Mouse (Mus musculus) embryonic facial prominence, embryonic 12.5 days (tissue): ENCODE results near the gene Bag3. TPM values are rescaled to one million over a fixed set of nuclear protein-coding genes. Genes with fewer than 3 reads are reported as not detected.

ENCODE experiments used
- ATAC-seq: fragments of 200-750 bp; cut with Nextera tagmentation; 2 replicates; pipeline ENCODE4 v1.8.0; 2017; ENCODE audit not compliant: insufficient number of reproducible peaks, insufficient read depth, low FRiP score, low TSS enrichment
- H3K27ac ChIP-seq: fragments of 300-500 bp; sonication (generic); 2 replicates; pipeline ENCODE4 v1.5.1; 2016; ENCODE audit warnings: mild to moderate bottlenecking
- H3K27me3 ChIP-seq: fragments of 300-500 bp; sonication (generic); 2 replicates; pipeline ENCODE4 v1.6.1; 2016; ENCODE audit warnings: mild to moderate bottlenecking, moderate library complexity
- H3K36me3 ChIP-seq: fragments of 300-500 bp; sonication (generic); 2 replicates; pipeline ENCODE4 v1.6.1; 2016; ENCODE audit warnings: mild to moderate bottlenecking
- H3K4me1 ChIP-seq: fragments of 300-500 bp; sonication (generic); 2 replicates; pipeline ENCODE4 v1.6.1; 2016
- H3K4me2 ChIP-seq: fragments of 300-500 bp; sonication (generic); replicated peaks from 2 replicates; pipeline ENCODE4 v1.6.1; 2016; ENCODE audit warnings: mild to moderate bottlenecking, moderate library complexity
- H3K4me3 ChIP-seq: fragments of 300-500 bp; sonication (generic); 2 replicates; pipeline ENCODE4 v1.5.1; 2016; ENCODE audit warnings: mild to moderate bottlenecking
- H3K9ac ChIP-seq: fragments of 300-500 bp; sonication (generic); 2 replicates; pipeline ENCODE4 v1.6.1; 2016; ENCODE audit warnings: mild to moderate bottlenecking, moderate library complexity
- H3K9me3 ChIP-seq: fragments of 300-500 bp; sonication (generic); 2 replicates; pipeline ENCODE4 v1.6.1; 2016; ENCODE audit warnings: mild to moderate bottlenecking, moderate library complexity
- WGBS: fragments of 180-500 bp; shearing (Covaris S2); methylation state at CpG from one replicate; pipeline ENCODE4 v1.1.7; 2016; 5-methylcytosine and 5-hydroxymethylcytosine counted together
- polyA plus RNA-seq: library from polyadenylated mRNA; unstranded; fragments of >200 nt; fragmentation: Nextera tagmentation; extraction: Ambion mirVana; gene quantifications from 2 replicates; pipeline ENCODE4 v1.2.1, GENCODE M21; 2016

Gene Bag3
- polyA plus RNA-seq, 1 experiment from 2014 or later, result 9.1 TPM

- peak overlapping the region; percentile 85 for H3K4me2 ChIP-seq
- no peaks in the 10 kb centered on the region for H3K9me3 ChIP-seq
- WGBS, result 79% methylated on average over 3 of the region's 3 CpGs
- H3K27ac ChIP-seq, result no peak overlapping the region
- no peaks in the 10 kb centered on the region for H3K36me3 ChIP-seq
- ATAC-seq, result no peak
- H3K4me3 ChIP-seq, result peak overlapping the region; percentile 66
- no peak overlapping the region for H3K9ac ChIP-seq
- H3K4me1 ChIP-seq, result peaks cover 7% of the 10 kb centered on the region
- no peaks in the 10 kb centered on the region for H3K27me3 ChIP-seq
These were observed 1.2 kb downstream of the Bag3 start for GRCm38 (mm10) chr7:128524641-128525040.

GRCm38 (mm10) chr7:128526611-128527010, 3.2 kb downstream of the Bag3 start:
- Histone ChIP-seq H3K27me3 (no peaks in the 10 kb centered on the region), H3K4me3 (no peak overlapping the region), H3K4me2 (no peak overlapping the region), H3K27ac (no peak overlapping the region), H3K9ac (no peak overlapping the region), H3K36me3 (no peaks in the 10 kb centered on the region), H3K4me1 (peaks cover 24% of the 10 kb centered on the region), H3K9me3 (no peaks in the 10 kb centered on the region)
- ATAC-seq, result no peak
- WGBS, result 57% methylated on average over 6 of the region's 6 CpGs

- Histone ChIP-seq H3K4me1 (peaks cover 40% of the 10 kb centered on the region), H3K9me3 (no peaks in the 10 kb centered on the region), H3K27me3 (no peaks in the 10 kb centered on the region), H3K4me2 (no peak overlapping the region), H3K4me3 (no peak overlapping the region), H3K27ac (no peak overlapping the region), H3K9ac (no peak overlapping the region), H3K36me3 (no peaks in the 10 kb centered on the region)
- 73% methylated on average over 9 of the region's 9 CpGs for WGBS
- no peak for ATAC-seq
These were observed 5.2 kb downstream of the Bag3 start for GRCm38 (mm10) chr7:128528596-128528995.

GRCm38 (mm10) chr7:128529126-128529525, 5.7 kb downstream of the Bag3 start:
- Histone ChIP-seq H3K4me3 (no peak overlapping the region), H3K4me1 (peaks cover 40% of the 10 kb centered on the region), H3K27ac (no peak overlapping the region), H3K9ac (no peak overlapping the region), H3K27me3 (no peaks in the 10 kb centered on the region), H3K9me3 (no peaks in the 10 kb centered on the region), H3K36me3 (no peaks in the 10 kb centered on the region), H3K4me2 (no peak overlapping the region)
- no peak for ATAC-seq
- 51% methylated on average over 6 of the region's 6 CpGs for WGBS

GRCm38 (mm10) chr7:128529574-128530051, 6.2 kb downstream of the Bag3 start:
- Histone ChIP-seq H3K36me3 (no peaks in the 10 kb centered on the region), H3K4me2 (no peak overlapping the region), H3K4me3 (no peak overlapping the region), H3K27me3 (no peaks in the 10 kb centered on the region), H3K27ac (no peak overlapping the region), H3K9ac (no peak overlapping the region), H3K9me3 (no peaks in the 10 kb centered on the region), H3K4me1 (peaks cover 42% of the 10 kb centered on the region)
- ATAC-seq, result no peak
- WGBS, result 46% methylated on average over 14 of the region's 14 CpGs

GRCm38 (mm10) chr7:128531031-128531430, 7.6 kb downstream of the Bag3 start:
- H3K27me3 ChIP-seq, result no peaks in the 10 kb centered on the region
- H3K4me2 ChIP-seq, result peak overlapping the region; percentile 25
- no peaks in the 10 kb centered on the region for H3K36me3 ChIP-seq
- H3K9ac ChIP-seq, result no peak overlapping the region
- ATAC-seq, result 0 out of 2 replicates have a peak, but pooled peaks have one; percentile 13
- H3K4me1 ChIP-seq, result peaks cover 48% of the 10 kb centered on the region
- peak overlapping the region; percentile 63 for H3K27ac ChIP-seq
- WGBS, result 17% methylated on average over 11 of the region's 11 CpGs
- H3K9me3 ChIP-seq, result no peaks in the 10 kb centered on the region
- 0 out of 2 replicates have a peak overlapping the region, but pooled peaks have one; percentile 4 for H3K4me3 ChIP-seq

- H3K9me3 ChIP-seq, result no peaks in the 10 kb centered on the region
- H3K4me1 ChIP-seq, result peaks cover 48% of the 10 kb centered on the region
- H3K36me3 ChIP-seq, result no peaks in the 10 kb centered on the region
- no peak overlapping the region for H3K9ac ChIP-seq
- WGBS, result 70% methylated on average over 6 of the region's 6 CpGs
- no peak overlapping the region for H3K4me3 ChIP-seq
- H3K27me3 ChIP-seq, result no peaks in the 10 kb centered on the region
- no peak for ATAC-seq
- H3K27ac ChIP-seq, result no peak overlapping the region
- no peak overlapping the region for H3K4me2 ChIP-seq
These were observed 8.5 kb downstream of the Bag3 start for GRCm38 (mm10) chr7:128531929-128532328.

- Histone ChIP-seq H3K27me3 (no peaks in the 10 kb centered on the region), H3K4me1 (peaks cover 48% of the 10 kb centered on the region), H3K27ac (peak overlapping the region; percentile 68; the same call in 1 of the 2 replicates), H3K9me3 (no peaks in the 10 kb centered on the region), H3K9ac (no peak overlapping the region), H3K4me2 (no peak overlapping the region), H3K36me3 (no peaks in the 10 kb centered on the region), H3K4me3 (no peak overlapping the region)
- WGBS, result 78% methylated on average over 6 of the region's 6 CpGs
- ATAC-seq, result no peak
These were observed 9.2 kb downstream of the Bag3 start for GRCm38 (mm10) chr7:128532441-128533166.

GRCm38 (mm10) chr7:128534984-128535491, 11.6 kb downstream of the Bag3 start:
- no peak overlapping the region for H3K4me2 ChIP-seq
- 75% methylated on average over 5 of the region's 5 CpGs for whole genome bisulfite sequencing
- no peaks in the 10 kb centered on the region for H3K27me3 ChIP-seq
- no peak overlapping the region for H3K4me3 ChIP-seq
- no peak overlapping the region for H3K9ac ChIP-seq
- H3K9me3 ChIP-seq, result no peaks in the 10 kb centered on the region
- no peak overlapping the region for H3K27ac ChIP-seq
- no peak for ATAC-seq
- H3K36me3 ChIP-seq, result 0 out of 2 replicates have a peak, but pooled peaks cover under 1% of the 10 kb centered on the region
- H3K4me1 ChIP-seq, result peaks cover 37% of the 10 kb centered on the region

GRCm38 (mm10) chr7:128536074-128536473, 12.7 kb downstream of the Bag3 start:
- Histone ChIP-seq H3K27ac (no peak overlapping the region), H3K4me2 (no peak overlapping the region), H3K4me1 (peaks cover 28% of the 10 kb centered on the region)

GRCm38 (mm10) chr7:128537676-128538075, 14.3 kb downstream of the Bag3 start:
- H3K36me3 ChIP-seq, result peaks cover 7% of the 10 kb centered on the region; the same call in 1 of the 2 replicates
- ATAC-seq, result no peak
- H3K4me3 ChIP-seq, result no peak overlapping the region
- no peak overlapping the region for H3K4me2 ChIP-seq
- no peaks in the 10 kb centered on the region for H3K27me3 ChIP-seq
- H3K9me3 ChIP-seq, result no peaks in the 10 kb centered on the region
- peaks cover 13% of the 10 kb centered on the region for H3K4me1 ChIP-seq
- 83% methylated on average over 4 of the region's 4 CpGs for WGBS
- no peak overlapping the region for H3K9ac ChIP-seq
- no peak overlapping the region for H3K27ac ChIP-seq

More at GRCm38 (mm10) chr7:128536074-128536473, 12.7 kb downstream of the Bag3 start:
- no peak for ATAC-seq
- no peak overlapping the region for H3K4me3 ChIP-seq
- H3K36me3 ChIP-seq, result 0 out of 2 replicates have a peak, but pooled peaks cover 5% of the 10 kb centered on the region
- no peaks in the 10 kb centered on the region for H3K9me3 ChIP-seq
- no peaks in the 10 kb centered on the region for H3K27me3 ChIP-seq
- no peak overlapping the region for H3K9ac ChIP-seq
- 36% methylated on average over 3 of the region's 3 CpGs for WGBS

- H3K9ac ChIP-seq, result no peak overlapping the region
- H3K4me2 ChIP-seq, result no peak overlapping the region
- H3K36me3 ChIP-seq, result peaks cover 12% of the 10 kb centered on the region; the same call in 1 of the 2 replicates
- no peak overlapping the region for H3K27ac ChIP-seq
- peaks cover 9% of the 10 kb centered on the region; the same call in 1 of the 2 replicates for H3K4me1 ChIP-seq
- H3K27me3 ChIP-seq, result no peaks in the 10 kb centered on the region
- H3K9me3 ChIP-seq, result no peaks in the 10 kb centered on the region
- no peak overlapping the region for H3K4me3 ChIP-seq
- WGBS, result 56% methylated on average over 4 of the region's 4 CpGs
- no peak for ATAC-seq
These were observed 14.8 kb downstream of the Bag3 start for GRCm38 (mm10) chr7:128538196-128538595.
